Mouse (Mus musculus) megakaryocyte, embryonic 14.5 days (primary cell): ENCODE measurements around the gene R3hdm2.

Experiments
- FLI1 ChIP-seq: IDR thresholded peaks from 2 replicates; pipeline ENCODE4 v1.6.1; 2012; ENCODE audit warnings: low read length, inconsistent platforms, mixed read lengths
- GATA1 ChIP-seq: IDR thresholded peaks from 3 replicates; pipeline ENCODE4 v1.6.1; 2012; ENCODE audit warnings: mixed read lengths, low read length, inconsistent platforms, borderline replicate concordance

DNA sequence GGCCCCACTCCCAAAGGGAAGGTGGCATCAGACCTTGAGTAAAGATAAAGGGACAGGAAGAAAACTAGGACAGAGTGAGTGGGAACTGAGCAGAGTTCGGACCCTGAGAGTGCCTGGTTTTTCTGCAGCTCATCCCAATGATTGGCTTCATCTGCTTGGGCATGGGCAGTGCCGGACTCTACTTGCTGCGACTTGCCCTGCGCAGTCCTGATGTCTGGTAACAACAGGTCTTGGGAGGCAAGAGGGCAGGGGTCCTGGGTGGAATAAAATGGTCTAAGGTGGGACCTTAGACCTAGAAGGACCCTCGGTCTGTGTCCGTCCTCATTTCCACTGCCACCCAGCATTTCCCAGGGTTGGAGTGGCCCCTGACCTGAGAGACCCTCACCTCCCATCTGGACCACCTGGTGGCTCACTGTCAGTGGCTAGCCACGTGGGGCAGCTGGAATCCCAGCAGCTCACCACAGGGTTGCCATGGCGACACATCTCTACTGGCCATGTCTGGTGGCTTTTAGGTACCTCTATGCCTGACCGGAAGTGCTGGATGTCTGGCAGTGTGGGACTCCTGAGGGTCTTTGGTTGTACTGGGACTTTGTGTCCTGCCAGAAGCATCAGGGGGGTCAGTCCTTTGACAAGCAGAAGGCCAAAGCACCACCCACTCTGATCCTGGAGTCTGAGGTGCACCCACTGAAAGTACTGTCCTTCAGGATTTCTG is 135.3 kb downstream of the R3hdm2 start:
- TF ChIP-seq GATA1 (no peak), FLI1 (no peak)
